ENCODE assay signal across 41 mouse cellular contexts in genomic region chr6:34460651-34461050, GRCm38 (mm10). TPM values are rescaled to one million over a fixed set of nuclear protein-coding genes. Genes with fewer than 3 reads are reported as not detected.
"Had no signal": no experiment of that assay in that cellular context is flagged by ENCODE, and none has a peak within 500 bp of the region (broad histone marks: within the 10 kb centered on the region; RNA-seq: fewer than 3 reads in every experiment).

No protein-coding gene starts in this region.

- H3K4me2 ChIP-seq: limb, embryonic 12.5 days; limb, embryonic 13.5 days; limb, embryonic 15.5 days; liver, embryonic 11.5 days; liver, embryonic 12.5 days; liver, embryonic 13.5 days; liver, embryonic 15.5 days; lung, embryonic 14.5 days; lung, embryonic 15.5 days; midbrain, embryonic 11.5 days; midbrain, embryonic 12.5 days; midbrain, embryonic 13.5 days; midbrain, embryonic 15.5 days; neural tube, embryonic 12.5 days; neural tube, embryonic 13.5 days had no signal

- H3K4me1 ChIP-seq: limb, embryonic 10.5 days; limb, embryonic 13.5 days; limb, embryonic 15.5 days; liver, embryonic 12.5 days; lung, embryonic 15.5 days; megakaryocyte, embryonic 14.5 days; midbrain, embryonic 10.5 days; midbrain, embryonic 12.5 days; midbrain, embryonic 13.5 days; midbrain, embryonic 15.5 days; neural tube, embryonic 12.5 days; neural tube, embryonic 13.5 days had no signal

- H3K27me3 ChIP-seq: limb, embryonic 12.5 days; limb, embryonic 13.5 days; limb, embryonic 15.5 days; midbrain, embryonic 12.5 days; midbrain, embryonic 13.5 days; midbrain, embryonic 15.5 days; neural tube, embryonic 12.5 days; neural tube, embryonic 13.5 days had no signal

- H3K36me3 ChIP-seq: limb, embryonic 10.5 days; limb, embryonic 12.5 days; limb, embryonic 13.5 days; limb, embryonic 15.5 days; liver, embryonic 12.5 days; liver, embryonic 13.5 days; liver, embryonic 15.5 days; lung, embryonic 15.5 days; midbrain, embryonic 10.5 days; midbrain, embryonic 12.5 days; midbrain, embryonic 13.5 days; midbrain, embryonic 15.5 days; neural tube, embryonic 12.5 days; neural tube, embryonic 13.5 days had no signal

- H3K9me3 ChIP-seq: limb, embryonic 10.5 days; limb, embryonic 12.5 days; limb, embryonic 13.5 days; limb, embryonic 15.5 days; liver, embryonic 12.5 days; liver, embryonic 13.5 days; liver, embryonic 15.5 days; lung, embryonic 15.5 days; megakaryocyte, embryonic 14.5 days; midbrain, embryonic 10.5 days; midbrain, embryonic 12.5 days; midbrain, embryonic 13.5 days; midbrain, embryonic 15.5 days; neural tube, embryonic 12.5 days; neural tube, embryonic 13.5 days had no signal

- H3K9ac ChIP-seq: limb, embryonic 12.5 days; limb, embryonic 13.5 days; limb, embryonic 15.5 days; liver, embryonic 12.5 days; liver, embryonic 13.5 days; liver, embryonic 14.5 days; liver, embryonic 15.5 days; liver, postnatal 0 days; lung, embryonic 14.5 days; lung, embryonic 15.5 days; midbrain, embryonic 12.5 days; midbrain, embryonic 13.5 days; midbrain, embryonic 15.5 days; neural tube, embryonic 12.5 days; neural tube, embryonic 13.5 days had no signal

- H3K27ac ChIP-seq: left cerebral cortex, adult 2 months; limb, embryonic 10.5 days; limb, embryonic 12.5 days; limb, embryonic 13.5 days; limb, embryonic 15.5 days; liver, embryonic 12.5 days; liver, embryonic 13.5 days; liver, embryonic 14.5 days; liver, embryonic 15.5 days; lung, embryonic 15.5 days; macrophage; midbrain, embryonic 10.5 days; midbrain, embryonic 12.5 days; midbrain, embryonic 13.5 days; midbrain, embryonic 15.5 days; neural tube, embryonic 12.5 days; neural tube, embryonic 13.5 days had no signal

- ATAC-seq: liver, embryonic 12.5 days; liver, postnatal 0 days; midbrain, embryonic 13.5 days; midbrain, embryonic 15.5 days; midbrain, embryonic 16.5 days had no signal

- DNase-seq: left cerebral cortex, postnatal 4 days; liver; liver, embryonic 13.5 days; liver, postnatal 0 days; lung, adult 18-20 months; lung, adult 2 months; lung, embryonic 14.5 days; midbrain, embryonic 14.5 days had no signal

- H3K4me3 ChIP-seq: left cerebral cortex, adult 2 months; limb, embryonic 10.5 days; limb, embryonic 12.5 days; limb, embryonic 13.5 days; limb, embryonic 15.5 days; liver, embryonic 12.5 days; liver, embryonic 13.5 days; liver, embryonic 15.5 days; lung, embryonic 15.5 days; megakaryocyte, embryonic 14.5 days; midbrain, embryonic 10.5 days; midbrain, embryonic 12.5 days; midbrain, embryonic 13.5 days; midbrain, embryonic 15.5 days; myocyte; neural tube, embryonic 12.5 days; neural tube, embryonic 13.5 days had no signal

RNA-seq across cellular contexts. Expression of gene Akr1b7, which starts 48.5 kb away (rescaled TPM):
- total RNA-seq: left cerebral cortex, adult 18-20 months; left cerebral cortex, adult 2 months; left cerebral cortex, postnatal 10 days; left cerebral cortex, postnatal 14 days; left cerebral cortex, postnatal 25 days; left cerebral cortex, postnatal 36 days; left cerebral cortex, postnatal 4 days; megakaryocyte progenitor cell, adult 5-6 weeks; megakaryocyte, adult 5-6 weeks; megakaryocyte-erythroid progenitor cell, adult 5-6 weeks; midbrain, postnatal 0 days; monocyte, adult 5-6 weeks had no signal
- polyA plus RNA-seq: limb, embryonic 10.5 days; limb, embryonic 12.5 days; limb, embryonic 13.5 days; lung, embryonic 14.5 days; lung, embryonic 15.5 days; lung, embryonic 16.5 days; macrophage; midbrain, embryonic 10.5 days; midbrain, embryonic 11.5 days; midbrain, embryonic 12.5 days; midbrain, embryonic 13.5 days; midbrain, embryonic 14.5 days; midbrain, embryonic 15.5 days; midbrain, embryonic 16.5 days; neural tube, embryonic 11.5 days; neural tube, embryonic 12.5 days; neural tube, embryonic 13.5 days had no signal
